In the genomic region with DNA sequence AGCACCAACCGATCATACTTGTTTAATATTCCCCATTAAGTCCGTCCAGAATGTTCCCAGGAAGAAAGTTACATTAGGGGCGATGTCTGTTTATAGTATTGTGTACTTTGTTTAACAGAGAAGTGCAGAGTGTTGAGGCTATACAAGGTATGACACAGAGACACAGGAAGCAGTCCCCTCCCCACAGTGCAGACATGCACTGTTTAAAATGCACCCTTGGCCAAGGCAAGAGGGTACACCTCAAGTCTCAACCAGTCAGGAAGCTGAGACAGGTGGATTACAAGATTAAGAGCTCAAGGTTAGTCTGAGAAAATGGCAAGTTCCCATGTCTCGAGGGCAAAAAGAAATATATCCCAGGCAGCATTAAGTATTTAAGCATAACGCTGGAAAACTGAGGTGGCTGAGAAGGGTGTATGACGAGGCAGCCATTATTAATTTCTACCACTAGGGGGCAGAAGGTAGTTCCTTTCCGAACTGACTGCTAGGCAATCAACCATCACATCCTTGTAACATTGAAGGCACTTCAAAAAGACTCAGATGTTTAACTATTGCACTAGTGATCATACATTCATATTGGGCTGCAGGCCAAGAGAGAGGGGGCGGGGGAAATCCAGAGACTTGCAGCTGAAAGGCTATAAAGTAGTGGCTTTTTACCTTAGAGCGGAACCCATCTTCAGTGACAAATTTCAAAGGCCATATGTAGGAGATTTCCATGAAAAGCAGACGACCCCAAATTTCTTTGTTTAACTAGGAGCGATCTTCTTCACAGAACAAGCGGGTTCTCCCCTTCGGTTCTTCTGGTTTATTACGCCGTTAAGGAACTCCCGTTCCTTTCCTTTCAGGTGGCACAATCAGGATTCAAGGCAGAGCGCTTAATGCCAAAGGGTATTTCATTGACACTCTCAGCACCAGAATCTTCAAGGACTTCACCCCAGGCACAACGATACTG, we compare ENCODE assay signal across 9 mouse cellular contexts. TPM values are rescaled to one million over a fixed set of nuclear protein-coding genes. Genes with fewer than 3 reads are reported as not detected.
DNase-seq lines count a peak whose midpoint lies in the region; ATAC-seq and TF ChIP-seq lines count a peak whose summit lies in the region.
"Had no signal": no experiment of that assay in that cellular context is flagged by ENCODE, and none has a peak within 500 bp of the region (broad histone marks: within the 10 kb centered on the region; RNA-seq: fewer than 3 reads in every experiment).

No protein-coding gene starts in this region.

- H3K27me3 ChIP-seq in kidney, embryonic 14.5 days (ENCODE audit: control insufficient read depth, insufficient read depth, low read length) = no peaks in the 10 kb centered on the region
- H3K27me3 ChIP-seq in liver, postnatal 0 days (ENCODE audit: insufficient read depth, low read length) = no peaks in the 10 kb centered on the region
- H3K27me3 ChIP-seq: liver, embryonic 15.5 days had no signal

- H3K36me3 ChIP-seq in kidney, embryonic 14.5 days (ENCODE audit: control insufficient read depth, insufficient read depth, low read length) = no peaks in the 10 kb centered on the region
- no peaks in the 10 kb centered on the region for H3K36me3 ChIP-seq in liver, postnatal 0 days (replicated peaks; ENCODE audit: insufficient read depth, low read length)
- H3K36me3 ChIP-seq: liver, embryonic 15.5 days had no signal

- WGBS in kidney, embryonic 14.5 days = 47% methylated on average over 18 of the region's 18 CpGs
- 64% methylated on average over 18 of the region's 18 CpGs for WGBS in liver, postnatal 0 days (ENCODE audit: insufficient replicate concordance)

- peak; percentile 53 for ATAC-seq in kidney, embryonic 14.5 days (ENCODE audit: low FRiP score, low TSS enrichment)
- no peak; the same call in 1 of the 2 replicates for ATAC-seq in liver, postnatal 0 days

- no peaks in the 10 kb centered on the region for H3K9me3 ChIP-seq in kidney, embryonic 14.5 days (ENCODE audit: control insufficient read depth, low read length)
- no peaks in the 10 kb centered on the region for H3K9me3 ChIP-seq in liver, postnatal 0 days (ENCODE audit: low read length)
- H3K9me3 ChIP-seq: liver, embryonic 15.5 days had no signal

- TF ChIP-seq EP300 in liver, postnatal 0 days (IDR thresholded peaks at IDR 0.05; ENCODE audit: low read depth) = no peak

- H3K4me2 ChIP-seq in kidney, embryonic 14.5 days (replicated peaks; ENCODE audit: low read depth, low read length) = no peak overlapping the region
- no peak overlapping the region for H3K4me2 ChIP-seq in liver, postnatal 0 days (ENCODE audit: low read depth, low read length)
- H3K4me2 ChIP-seq: liver, embryonic 15.5 days had no signal

- TF ChIP-seq CTCF in liver, postnatal 0 days (IDR thresholded peaks at IDR 0.05; ENCODE audit: low read depth) = peak; percentile 78

- H3K4me1 ChIP-seq in kidney, embryonic 14.5 days (ENCODE audit: control insufficient read depth, insufficient read depth, low read length) = peaks cover 36% of the 10 kb centered on the region
- no peaks in the 10 kb centered on the region for H3K4me1 ChIP-seq in liver, postnatal 0 days (ENCODE audit: insufficient read depth)

- H3K27ac ChIP-seq in kidney, embryonic 14.5 days (ENCODE audit: low read depth, low read length) = peak overlapping the region; percentile 97; the same call in 1 of the 2 replicates
- H3K27ac ChIP-seq in liver, postnatal 0 days (ENCODE audit: low read depth) = no peak overlapping the region
- H3K27ac ChIP-seq: liver, embryonic 15.5 days had no signal

- no peak overlapping the region for H3K9ac ChIP-seq in kidney, embryonic 14.5 days (ENCODE audit: low read depth, low read length)
- no peak overlapping the region for H3K9ac ChIP-seq in liver, postnatal 0 days (replicated peaks)
- H3K9ac ChIP-seq: liver, embryonic 15.5 days had no signal

- DNase-seq in ovary, postnatal 14 days (ENCODE audit: low spot score) = peak; percentile 52
- no peak for DNase-seq in ovary, postnatal 10 days (ENCODE audit: low spot score)
- peak; percentile 56 for DNase-seq in c-Kit-positive CD71-positive TER-119-positive erythroid progenitor cells, embryonic 14.5 days (ENCODE audit: low spot score)
- peak; percentile 65 for DNase-seq in forelimb bud, embryonic 11.5 days (ENCODE audit: low read depth, low spot score)
- DNase-seq in liver, postnatal 0 days = peak; percentile 17
- peak; percentile 16 for DNase-seq in skeletal muscle tissue, adult 2 months (ENCODE audit: low read depth, low spot score)
- no peak for DNase-seq in spleen, postnatal 36 days (ENCODE audit: low spot score in 2 of 2)

- no peak overlapping the region for H3K4me3 ChIP-seq in kidney, embryonic 14.5 days (ENCODE audit: low read length)
- no peak overlapping the region for H3K4me3 ChIP-seq in liver, postnatal 0 days (ENCODE audit: low read depth, low read length)
- H3K4me3 ChIP-seq: liver, embryonic 15.5 days had no signal

RNA-seq across cellular contexts. Expression of gene Gm10295, which starts 27.8 kb away (rescaled TPM):
- 0.10 TPM in 1 of 2 replicates, not detected in the other for polyA plus RNA-seq in kidney, embryonic 14.5 days (2014; fragmentation: Nextera tagmentation; extraction: Ambion mirVana)
- not detected in 2 replicates for polyA plus RNA-seq in liver, postnatal 0 days (2015; fragmentation: Nextera tagmentation; extraction: Ambion mirVana)
- polyA plus RNA-seq: liver, embryonic 15.5 days had no signal

Comparison
In these comparisons a context has a peak if more than half of its experiments do, and no peak if none do; other contexts are left out.
1. DNase-seq: peak in ovary, postnatal 14 days (single experiment), c-Kit-positive CD71-positive TER-119-positive erythroid progenitor cells, embryonic 14.5 days (single experiment), forelimb bud, embryonic 11.5 days (single experiment), liver, postnatal 0 days (single experiment) and skeletal muscle tissue, adult 2 months (single experiment); none in ovary, postnatal 10 days (single experiment) and spleen, postnatal 36 days (0 of 2).